Mouse (Mus musculus) spleen, postnatal 36 days (tissue): ENCODE results near the gene Zbtb8b.

ENCODE experiments used
- DNase-seq, 2 experiments: peaks; one replicate each; pipeline ENCODE4 v3.0.0; 2022; ENCODE audit warnings: low spot score in 2 of 2, mixed read lengths in 1 of 2

The Zbtb8b gene

GRCm38 (mm10) chr4:129376961-129377545 lies 63.6 kb downstream of the Zbtb8b start:
- DNase-seq: peak; percentile 26 to 32

GRCm38 (mm10) chr4:129375821-129376220 lies 64.8 kb downstream of the Zbtb8b start:
- no peak for DNase-seq
